Mouse (Mus musculus): ENCODE measurements around the gene Usp11.
"Not testable (repeated sequence)": the region's sequence is repeated elsewhere in the genome, so short reads cannot be mapped to it uniquely, and the experiment has no call there.

The Usp11 gene

DNA sequence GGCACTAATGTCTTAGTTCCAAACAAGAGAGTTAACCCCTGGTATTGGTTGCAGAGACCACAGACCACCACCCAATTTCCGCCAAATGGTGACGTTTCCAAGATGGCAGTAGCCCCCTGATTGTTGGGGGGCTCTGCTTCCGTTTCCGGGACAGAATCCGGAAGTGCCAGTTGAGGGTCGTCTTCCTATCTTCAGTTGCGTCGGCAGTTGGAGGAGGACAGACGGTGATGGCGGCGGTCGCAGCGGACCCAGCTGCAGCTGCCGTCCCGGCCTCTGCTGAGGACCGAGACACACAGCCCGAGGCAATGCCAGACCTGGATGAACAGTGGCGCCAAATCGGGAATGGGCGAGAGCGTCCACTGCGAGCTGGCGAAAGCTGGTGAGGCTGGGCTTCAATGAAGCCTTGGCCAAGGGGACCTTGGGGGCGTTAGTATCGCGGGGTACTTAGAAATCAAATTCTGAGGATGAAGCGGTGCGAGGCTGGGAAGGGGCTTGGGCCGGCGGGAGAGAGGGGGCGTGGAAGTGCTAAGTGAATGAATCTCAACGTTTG is at the start of gene Usp11:
Gene Usp11, plus strand, starts transcription at position 166 of the 550 bp plus-strand sequence.
- in situ Hi-C loops (cut with MboI; ENCODE audit: low sequenced_read_pairs): no loop called here

DNA sequence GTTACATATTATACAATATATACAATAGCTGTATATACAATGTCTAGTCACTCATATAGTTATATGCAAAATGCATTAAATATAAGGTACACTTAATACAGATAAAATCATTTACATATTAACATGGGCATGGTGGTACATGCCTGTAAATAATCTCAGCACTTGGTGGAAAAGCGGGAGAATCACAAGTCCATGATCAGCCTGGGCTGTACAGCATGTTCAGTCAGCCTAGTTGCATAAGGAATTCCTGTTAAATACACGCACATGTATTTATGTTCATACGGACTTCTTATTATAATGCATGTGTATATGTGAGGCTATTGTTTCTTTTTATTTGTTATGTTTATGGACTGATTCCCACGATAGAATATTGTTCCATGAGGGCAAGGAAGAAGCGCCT is 46.1 kb upstream of the Usp11 start:
- in situ Hi-C loops (cut with MboI; ENCODE audit: low sequenced_read_pairs): loop anchor here (25.0 kb wide), 1 partner anchor 280 kb away; the partner anchor contains the start of gene Cfp

DNA sequence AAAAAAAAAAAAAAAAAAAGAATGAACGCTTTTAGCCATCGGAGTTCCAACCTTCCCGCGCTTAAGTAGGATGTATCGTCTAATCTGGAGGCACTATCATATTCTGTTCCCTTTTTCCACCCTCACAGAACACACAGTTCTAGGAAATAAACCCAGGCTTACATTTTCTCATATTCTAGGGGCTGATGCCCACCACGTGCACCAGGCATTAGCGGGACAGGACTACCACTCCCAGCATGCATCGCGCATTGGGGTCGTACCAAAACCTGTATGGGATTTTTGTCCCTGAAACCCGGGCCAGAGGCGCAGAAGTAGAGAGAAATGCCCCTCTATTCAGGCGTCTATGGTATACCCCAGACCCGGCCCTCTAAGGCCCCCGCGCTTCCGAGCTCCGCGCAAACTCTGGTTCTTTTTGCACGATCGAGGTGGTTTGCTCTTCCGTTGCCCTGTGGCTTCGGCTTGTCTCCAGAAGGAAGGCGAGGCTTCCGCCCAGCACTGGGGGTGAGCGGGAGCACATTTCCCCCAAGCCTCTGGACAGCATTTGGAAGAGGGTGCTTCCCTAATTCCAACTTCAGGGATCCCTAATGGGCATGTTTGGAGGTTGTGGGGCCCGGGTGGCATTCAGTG is 45.6 kb upstream of the Usp11 start, which contains the start of gene Uba1:
Gene Uba1, plus strand, starts transcription at position 301 of the 627 bp plus-strand sequence.
- in situ Hi-C loops (cut with MboI; ENCODE audit: low sequenced_read_pairs): loop anchor here (25.0 kb wide), 1 partner anchor 279 kb away; the partner anchor contains the start of gene Cfp

DNA sequence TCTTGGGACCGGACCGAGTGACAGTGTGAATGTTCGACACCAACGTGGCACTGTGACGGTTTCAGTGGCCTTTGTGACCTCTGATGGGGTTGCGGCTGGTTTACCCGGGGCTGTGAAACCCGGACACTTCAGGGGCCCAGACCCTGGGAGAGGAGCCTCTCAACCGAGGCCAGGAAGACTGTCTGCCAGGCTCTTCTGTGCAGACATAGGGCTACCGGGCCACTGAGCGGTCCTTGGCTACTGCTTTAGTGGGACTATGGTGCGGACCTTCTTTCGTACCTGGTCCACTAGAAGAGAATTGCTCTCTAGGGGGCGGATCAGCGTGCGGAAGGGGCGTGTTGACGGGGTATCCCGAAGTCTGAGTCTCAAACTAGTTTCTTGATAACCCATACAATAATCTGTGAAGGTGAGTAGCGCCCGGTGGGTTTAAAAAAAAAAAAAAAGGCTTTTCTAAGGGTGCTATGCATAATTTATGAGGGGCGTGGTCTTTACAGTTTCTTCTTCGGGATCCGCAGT is 44.8 kb upstream of the Usp11 start:
- in situ Hi-C loops (cut with MboI; ENCODE audit: low sequenced_read_pairs): loop anchor here (25.0 kb wide), 1 partner anchor 278 kb away; the partner anchor contains the start of gene Cfp

DNA sequence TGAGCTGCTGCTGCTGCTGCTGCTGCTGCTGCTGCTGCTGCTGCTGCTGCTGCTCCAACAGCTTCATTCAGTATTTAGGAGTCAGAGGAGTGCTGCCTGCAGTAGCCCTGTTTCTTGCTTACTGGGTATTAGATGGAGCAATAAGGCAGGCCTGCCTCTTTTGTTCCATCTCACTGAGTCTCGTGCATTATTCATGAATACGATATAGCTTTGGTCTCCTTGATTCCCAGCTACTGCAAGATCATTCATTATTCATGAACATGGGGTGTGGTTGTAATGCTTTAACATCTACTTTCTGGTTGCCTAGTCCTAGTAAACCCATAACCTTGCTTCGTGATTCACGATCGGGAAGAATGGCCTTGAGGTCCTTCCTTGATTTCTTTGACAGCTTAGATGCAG is 41.4 kb upstream of the Usp11 start:
- in situ Hi-C loops (cut with MboI; ENCODE audit: low sequenced_read_pairs): loop anchor here (25.0 kb wide), 1 partner anchor 275 kb away; the partner anchor contains the start of gene Cfp

DNA sequence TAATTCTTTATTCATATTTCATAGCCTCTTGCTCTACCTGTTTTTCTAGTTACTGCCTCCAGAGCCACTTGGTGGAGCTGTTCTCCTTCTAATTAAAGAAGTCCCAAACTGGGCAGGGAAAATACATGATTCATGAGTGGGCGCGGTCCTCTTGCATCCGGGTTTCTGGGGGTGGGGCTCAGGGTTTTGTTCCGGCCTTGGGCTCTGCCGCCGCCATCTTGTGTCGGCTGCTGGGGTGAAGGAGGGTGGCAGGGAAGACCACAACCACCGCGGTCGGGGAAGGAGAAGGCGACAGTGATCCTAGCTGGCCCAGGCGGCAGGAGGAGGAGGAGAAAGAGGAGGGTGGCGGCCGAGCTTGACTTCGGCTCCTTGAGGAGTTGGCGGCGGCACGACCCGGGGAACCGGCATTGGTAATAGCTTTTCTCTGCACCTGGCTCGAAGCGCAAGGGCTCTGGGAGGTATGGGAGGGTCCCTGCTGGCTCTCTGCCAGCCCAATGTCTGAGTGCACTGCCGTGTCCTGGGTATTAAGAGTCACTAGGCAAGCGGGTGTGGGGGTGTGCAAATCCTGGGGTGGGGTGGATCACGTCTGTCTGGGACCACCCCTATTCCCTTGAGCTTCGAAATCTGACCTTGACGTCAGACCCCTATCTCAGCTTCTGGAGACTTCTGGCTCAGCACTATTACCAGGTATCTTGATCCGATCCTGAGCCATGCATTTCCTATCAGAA is 40.8 kb upstream of the Usp11 start:
- in situ Hi-C loops (cut with MboI; ENCODE audit: low sequenced_read_pairs): loop anchor here (25.0 kb wide), 1 partner anchor 274 kb away; the partner anchor contains the start of gene Cfp

DNA sequence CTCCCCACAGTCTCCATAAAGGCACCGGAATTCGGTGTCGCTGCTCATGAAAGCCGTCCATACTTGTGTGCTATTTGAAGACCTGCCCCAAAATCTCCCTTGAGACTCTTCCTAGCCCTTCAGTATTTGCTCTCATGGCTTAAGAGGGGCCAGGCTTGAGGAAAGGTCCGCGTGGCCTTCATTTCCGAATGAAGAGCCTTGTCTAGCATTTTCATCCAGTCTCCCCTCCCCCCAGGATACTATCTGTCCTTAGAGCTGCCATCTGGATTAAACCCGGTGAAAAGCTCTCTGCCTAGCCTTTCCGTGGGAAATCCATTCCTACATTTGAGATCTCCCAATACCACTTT is 40.3 kb upstream of the Usp11 start:
- in situ Hi-C loops (cut with MboI; ENCODE audit: low sequenced_read_pairs): loop anchor here (25.0 kb wide), 1 partner anchor 274 kb away; the partner anchor contains the start of gene Cfp

DNA sequence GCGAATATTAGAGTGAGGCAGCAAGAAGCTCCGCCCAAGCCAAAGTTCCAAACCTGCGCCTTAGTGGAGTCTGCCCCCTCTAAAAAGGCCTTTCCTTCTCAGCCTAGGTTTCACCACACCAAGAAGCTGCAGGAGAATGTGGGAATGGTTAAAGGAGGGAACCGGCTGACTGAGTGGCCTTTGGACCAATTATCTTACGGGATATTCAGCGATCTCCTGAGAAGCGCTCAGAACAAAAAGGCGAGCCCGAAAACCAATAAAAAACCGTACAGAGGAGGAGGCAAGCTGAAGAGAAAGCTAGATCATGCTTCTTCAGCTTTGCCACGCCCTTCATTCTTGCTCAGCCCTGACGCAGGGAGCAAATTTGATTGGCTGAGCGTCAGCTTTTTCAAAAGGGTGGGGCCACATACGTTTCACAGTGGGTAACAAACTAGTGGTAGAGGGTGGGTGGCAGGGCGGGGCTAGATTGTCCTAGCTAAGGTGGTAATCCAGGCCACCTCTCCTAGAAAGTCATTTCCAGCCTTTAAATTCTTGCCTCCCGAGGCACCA is 16.1 kb upstream of the Usp11 start, which contains the start of gene Cdk16:
Gene Cdk16, plus strand, starts transcription at position 436 of the 549 bp plus-strand sequence.
- in situ Hi-C loops (cut with MboI; ENCODE audit: low sequenced_read_pairs): no loop called here

DNA sequence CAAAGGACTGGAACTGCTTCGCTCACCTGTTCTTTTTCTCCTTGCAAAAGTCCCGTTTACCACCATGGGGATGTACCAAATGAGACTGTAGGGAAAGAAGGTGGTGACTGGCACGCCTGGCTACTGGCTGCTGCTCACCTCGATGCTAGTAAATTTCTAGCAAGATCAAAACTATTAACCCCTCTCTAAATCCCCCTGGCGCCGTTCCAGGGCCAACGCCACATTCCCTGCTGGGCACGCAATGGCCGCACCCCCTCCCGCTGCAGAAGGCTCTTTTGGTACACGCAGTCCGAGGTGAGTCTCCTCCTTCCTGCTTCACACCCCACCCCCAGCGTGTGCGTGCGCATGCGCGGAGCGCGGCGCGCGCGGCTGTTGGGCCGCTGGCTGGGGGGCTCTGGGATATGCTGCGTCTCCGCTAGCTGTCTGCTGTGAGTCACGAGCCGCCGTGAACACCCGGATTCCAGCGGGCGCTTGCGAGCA is 15.6 kb upstream of the Usp11 start:
- in situ Hi-C loops (cut with MboI; ENCODE audit: low sequenced_read_pairs): no loop called here

DNA sequence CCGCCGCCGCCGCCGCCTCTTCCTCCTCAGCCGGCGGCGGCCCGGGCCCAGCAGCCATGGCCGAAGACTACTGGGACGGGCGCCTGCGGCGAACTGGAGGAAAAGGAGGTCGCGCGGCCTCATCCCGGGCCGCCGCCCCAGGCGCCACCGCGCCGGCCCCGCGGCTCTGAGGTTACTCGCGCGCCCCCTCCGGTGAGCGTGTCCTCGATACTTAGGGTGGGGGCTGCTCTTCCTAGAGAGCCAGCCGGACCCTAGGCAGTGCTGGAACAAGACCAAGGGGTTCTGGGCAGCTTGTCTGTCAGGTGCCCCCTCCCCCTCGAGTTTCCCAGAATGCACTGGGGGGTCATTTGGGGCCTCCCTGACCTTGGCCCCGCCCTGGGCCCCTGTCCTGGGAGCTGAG is 15.1 kb upstream of the Usp11 start:
- in situ Hi-C loops (cut with MboI; ENCODE audit: low sequenced_read_pairs): no loop called here

DNA sequence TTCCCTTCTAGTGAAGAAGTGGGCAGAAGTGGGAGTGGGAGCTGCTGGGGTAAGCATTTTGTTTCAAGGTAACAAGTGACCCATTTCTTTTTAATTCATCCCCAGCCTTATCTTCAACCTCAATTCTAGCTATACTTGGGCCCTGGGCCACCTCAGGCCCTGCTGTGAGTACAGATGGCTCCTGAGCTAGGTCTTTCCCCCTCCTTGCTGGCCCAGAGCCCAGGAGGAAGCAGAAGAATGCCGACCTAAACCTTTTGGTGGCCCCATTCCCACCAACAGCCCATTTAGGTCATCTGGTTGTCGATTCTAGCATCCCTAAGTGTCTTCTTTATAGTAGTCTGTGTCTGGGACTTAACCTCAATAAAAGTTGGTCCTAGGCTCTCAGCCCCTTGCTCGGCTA is 12.1 kb upstream of the Usp11 start:
- in situ Hi-C loops (cut with MboI; ENCODE audit: low sequenced_read_pairs): no loop called here

DNA sequence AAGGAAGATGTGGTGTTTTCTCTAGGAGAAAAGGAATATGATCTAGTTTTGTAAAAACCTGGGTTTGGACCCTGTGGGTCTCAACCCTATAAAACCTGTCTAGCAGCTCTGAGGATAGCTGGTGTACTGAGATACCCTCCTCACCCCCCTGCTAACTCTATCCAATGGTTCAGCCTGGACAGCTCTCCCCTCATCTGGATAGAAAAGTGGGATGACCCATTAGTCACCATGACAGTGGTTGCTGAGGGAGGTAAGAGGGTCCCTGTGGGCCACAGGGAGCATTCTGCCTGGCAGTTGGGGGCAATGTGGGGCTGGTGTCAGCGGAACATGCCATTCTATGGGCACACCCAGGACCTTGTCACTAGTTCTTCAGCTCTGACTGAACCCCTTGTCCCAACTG is 11.1 kb upstream of the Usp11 start:
- in situ Hi-C loops (cut with MboI; ENCODE audit: low sequenced_read_pairs): no loop called here

DNA sequence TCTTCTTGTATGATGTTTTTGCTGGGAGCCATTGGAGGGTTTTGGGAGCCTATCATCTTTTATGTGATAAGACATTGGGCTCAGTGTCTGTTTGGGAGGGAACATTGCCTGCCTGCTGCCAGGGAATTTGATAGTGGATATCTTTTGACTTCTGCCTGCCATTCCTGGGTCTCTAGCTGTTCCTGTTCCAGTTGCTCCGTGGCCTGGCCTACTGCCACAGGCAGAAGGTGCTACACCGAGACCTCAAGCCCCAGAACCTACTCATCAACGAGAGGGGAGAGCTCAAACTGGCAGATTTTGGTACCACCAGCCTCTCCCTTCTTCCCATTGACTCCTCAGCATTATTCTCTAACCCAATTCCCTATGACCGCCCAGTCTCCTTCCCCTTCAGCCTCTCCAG is 7.9 kb upstream of the Usp11 start:
- in situ Hi-C loops (cut with MboI; ENCODE audit: low sequenced_read_pairs): no loop called here

DNA sequence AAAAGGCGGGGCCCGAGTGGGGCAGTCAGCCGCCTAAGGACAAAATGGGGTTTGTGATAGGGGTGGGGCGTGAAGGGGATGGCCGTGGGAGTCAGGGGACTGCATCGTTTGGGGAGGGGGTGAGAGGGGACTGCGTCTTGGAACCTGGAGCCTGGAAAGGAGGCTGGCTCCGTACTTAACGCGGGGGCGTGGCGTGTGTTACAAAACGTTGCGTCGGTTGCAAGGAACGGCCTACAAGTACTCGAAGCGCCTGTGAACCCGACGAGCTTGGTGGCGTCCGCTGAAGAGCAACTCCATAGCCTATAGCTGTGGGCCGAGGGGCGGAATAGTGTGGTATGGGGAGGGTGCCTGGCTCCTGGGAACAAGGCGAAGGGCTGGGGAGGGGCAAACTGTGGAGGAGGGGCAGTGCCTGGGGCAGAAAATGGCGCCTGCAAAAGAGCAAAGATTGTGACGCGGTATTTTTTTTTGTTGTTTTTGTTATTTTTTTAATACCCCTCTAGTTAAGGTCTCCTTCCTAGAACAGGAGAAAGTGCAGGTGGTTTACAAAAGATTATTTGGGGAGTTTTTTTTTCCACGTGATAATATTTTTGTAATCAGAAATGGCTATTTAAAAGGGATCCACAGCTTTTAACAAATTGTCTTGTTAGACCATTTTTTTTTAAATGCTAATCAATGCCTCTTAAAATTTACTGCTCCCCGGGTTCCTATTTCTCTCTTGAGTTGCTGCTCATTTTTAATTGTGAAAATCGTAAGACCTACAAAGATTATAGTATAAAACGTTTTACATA is 783 bp downstream of the Usp11 start:
- in situ Hi-C loops (cut with MboI; ENCODE audit: low sequenced_read_pairs): no loop called here

DNA sequence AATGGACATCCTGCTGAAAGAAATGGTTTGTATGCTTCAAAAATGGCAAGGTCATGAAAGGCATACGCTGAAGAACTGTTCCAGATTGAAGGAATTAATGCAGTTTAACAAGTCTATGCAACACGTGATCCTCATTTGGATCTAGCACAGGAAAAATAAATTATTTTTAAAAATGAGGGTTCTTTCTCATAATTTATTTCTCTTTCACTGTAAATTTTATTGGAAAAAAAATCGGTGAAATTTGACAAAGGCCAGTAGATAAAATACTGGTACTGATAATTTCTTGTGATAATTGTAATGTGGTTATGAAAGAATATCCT is 1.3 kb downstream of the Usp11 start:
- in situ Hi-C loops (cut with MboI; ENCODE audit: low sequenced_read_pairs): no loop called here

DNA sequence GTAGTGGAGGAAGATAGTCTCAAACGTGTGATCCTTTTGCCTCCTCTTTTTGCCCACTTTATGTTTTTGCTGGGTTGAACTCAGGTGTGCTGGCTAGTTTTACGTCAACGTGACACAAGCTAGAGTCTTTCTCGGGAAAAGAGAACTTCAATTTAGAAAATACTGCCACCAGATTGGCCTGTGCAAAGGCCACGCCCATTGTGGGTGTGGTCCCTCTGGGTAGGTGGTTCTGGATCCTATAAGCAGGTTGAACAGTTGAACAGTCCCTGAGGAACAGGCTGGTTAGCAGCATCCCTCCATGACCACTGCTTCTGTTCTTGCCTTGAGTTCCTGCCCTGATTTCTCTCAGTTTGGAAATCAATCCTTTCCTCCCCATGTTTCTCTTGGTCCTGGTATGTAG is 25.0 kb downstream of the Usp11 start:
- in situ Hi-C loops (cut with MboI; ENCODE audit: low sequenced_read_pairs): no loop called here

DNA sequence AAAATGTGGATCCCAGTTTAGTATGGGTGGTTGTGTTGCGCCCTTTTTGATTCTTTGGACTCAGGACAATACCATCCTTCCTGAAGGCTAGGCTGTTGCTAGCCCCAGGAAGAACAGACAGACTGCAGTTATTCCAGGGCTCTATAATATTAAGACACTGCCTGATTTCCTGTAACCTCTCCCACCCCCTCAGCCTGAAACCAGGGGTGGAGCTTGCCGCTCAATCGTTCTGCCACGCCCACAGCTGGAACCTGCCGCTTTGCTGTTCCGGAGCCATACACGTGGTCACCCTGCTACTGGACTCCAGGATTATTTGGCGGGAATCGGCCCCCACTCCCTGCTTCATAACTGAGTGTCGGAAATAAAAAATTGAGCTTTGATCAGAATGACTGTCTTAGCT is 26.3 kb downstream of the Usp11 start:
- in situ Hi-C loops (cut with MboI; ENCODE audit: low sequenced_read_pairs): not testable (repeated sequence)

DNA sequence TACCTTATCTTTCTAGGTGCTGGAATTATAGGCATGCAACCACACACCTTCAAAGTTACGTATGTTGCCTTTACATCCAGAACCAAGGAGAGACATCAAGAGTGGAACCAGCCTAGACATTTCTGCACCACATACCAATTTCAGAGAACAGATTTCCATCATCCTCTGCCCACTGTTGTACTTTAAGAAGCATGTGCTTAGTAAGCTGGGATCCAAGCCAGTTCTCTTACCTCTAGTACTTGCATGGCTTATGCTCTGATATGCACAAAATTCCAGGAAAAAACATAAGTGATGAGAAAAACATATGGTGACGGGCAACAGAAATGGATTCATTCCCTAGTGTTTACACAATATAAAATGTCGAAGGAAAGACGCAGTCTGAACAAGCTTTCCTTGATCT is 32.8 kb downstream of the Usp11 start:
- in situ Hi-C loops (cut with MboI; ENCODE audit: low sequenced_read_pairs): no loop called here

DNA sequence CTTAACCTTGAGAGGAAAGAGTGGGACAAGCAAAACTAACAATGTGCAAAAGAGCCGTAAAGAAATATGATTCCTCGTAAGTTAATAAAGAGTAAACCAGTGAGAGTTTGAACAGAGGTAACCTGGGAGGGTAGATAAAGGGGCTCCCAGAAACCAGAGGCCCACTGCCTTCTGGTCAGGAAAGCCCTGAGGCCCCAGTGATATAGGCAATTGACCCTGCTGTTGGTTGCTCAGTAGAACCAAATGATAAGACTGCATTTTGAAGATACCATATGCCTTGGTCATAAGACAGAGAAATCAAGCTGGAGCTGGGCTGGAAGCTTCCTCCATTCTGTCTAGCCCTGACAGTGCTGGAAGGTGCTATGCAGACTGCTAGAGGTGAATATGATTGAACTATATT is 45.1 kb downstream of the Usp11 start:
- in situ Hi-C loops (cut with MboI; ENCODE audit: low sequenced_read_pairs): no loop called here

DNA sequence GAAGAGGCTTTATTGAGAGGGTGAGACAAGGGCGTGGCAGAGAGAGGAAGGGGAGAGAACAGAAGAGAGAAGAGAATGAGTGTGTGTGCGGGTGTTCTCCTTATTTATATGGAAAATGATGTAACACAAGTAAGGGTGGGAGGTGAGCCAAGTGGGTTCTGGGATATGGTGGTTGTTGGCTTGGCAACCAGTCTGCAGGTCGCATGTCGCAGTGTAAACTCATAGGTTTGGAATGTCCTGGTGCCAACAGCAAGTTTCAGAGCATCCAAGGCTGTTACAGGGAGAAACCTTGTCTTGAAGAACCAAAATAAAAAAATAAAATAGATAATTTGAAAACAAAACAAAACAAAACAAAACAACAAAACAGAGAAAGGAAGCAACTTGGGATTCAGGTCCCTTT is 57.5 kb downstream of the Usp11 start:
- in situ Hi-C loops (cut with MboI; ENCODE audit: low sequenced_read_pairs): no loop called here
